Mouse (Mus musculus) lung, adult 2 months (tissue): ENCODE results near the gene Fasn.

Experiments used
- CTCF ChIP-seq: fragments of 200-500 bp; IDR thresholded peaks from 2 replicates; pipeline ENCODE4 v1.5.1; 2011; ENCODE audit warnings: mild to moderate bottlenecking, low read length, control low read depth; ENCODE audit not compliant: insufficient read depth
- POLR2A ChIP-seq: fragments of 200-500 bp; IDR thresholded peaks from 2 replicates; pipeline ENCODE4 v1.6.1; 2011; ENCODE audit warnings: low read depth, mild to moderate bottlenecking, control low read depth, low read length, borderline replicate concordance; ENCODE audit errors: extremely low read depth

DNA sequence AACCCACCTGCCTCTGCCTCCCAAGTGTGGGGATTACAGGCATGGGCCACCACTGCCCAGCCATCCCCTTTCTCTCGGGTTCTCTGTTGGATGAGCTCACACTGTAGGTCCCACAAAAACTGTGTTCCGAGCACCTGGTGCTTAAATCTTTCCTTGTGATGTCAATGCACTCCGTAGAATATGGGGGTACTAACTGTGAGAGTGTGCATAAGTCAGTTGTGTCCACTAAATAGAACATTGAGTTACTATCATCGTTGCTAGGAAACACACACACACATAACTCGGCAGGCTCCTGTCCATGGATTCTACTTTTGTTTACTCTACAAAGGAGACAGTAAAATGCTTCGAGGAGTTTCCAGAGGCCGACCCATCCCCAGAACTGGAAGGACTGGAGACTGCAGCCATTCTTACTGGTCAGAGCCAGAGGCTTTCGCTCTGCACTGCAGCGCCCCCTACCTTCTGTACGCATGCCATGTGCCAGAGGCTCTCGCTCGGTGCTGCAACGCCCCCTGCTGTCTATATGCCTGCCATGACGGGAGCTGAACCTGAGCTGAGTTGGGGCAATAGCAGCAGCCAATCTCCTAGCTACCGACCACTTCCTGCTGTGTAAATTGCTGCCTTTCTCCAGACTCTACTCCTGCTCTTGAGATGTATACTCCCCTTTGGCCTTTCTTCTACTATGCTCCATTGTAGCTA, 48.4 kb downstream of the Fasn start:
- TF ChIP-seq POLR2A, result peak; percentile 33; the same call in 1 of the 2 replicates
- peak; percentile 100 for TF ChIP-seq CTCF
